Mouse (Mus musculus) kidney, postnatal 0 days (tissue): Measurements from ENCODE around the gene Tnni3k. TPM values are rescaled to one million over a fixed set of nuclear protein-coding genes. Genes with fewer than 3 reads are reported as not detected.

Source experiments
- ATAC-seq: fragments of 200-750 bp; cut with Nextera tagmentation; replicated peaks from 2 replicates; pipeline ENCODE4 v1.8.0; 2017; ENCODE audit warnings: low read depth, moderate number of reproducible peaks, moderate TSS enrichment, moderate library complexity; ENCODE audit not compliant: low FRiP score
- DNase-seq: peaks from one replicate; pipeline ENCODE4 v3.0.0-alpha.2; 2016; ENCODE audit warnings: low spot score
- H3K27ac ChIP-seq: fragments of 300-500 bp; sonication (generic); 2 replicates; pipeline ENCODE4 v1.5.1; 2014; ENCODE audit warnings: mild to moderate bottlenecking
- H3K27me3 ChIP-seq: fragments of 300-500 bp; sonication (generic); 2 replicates; pipeline ENCODE4 v1.6.1; 2014; ENCODE audit warnings: low read length, mixed read lengths; ENCODE audit not compliant: insufficient read depth
- H3K36me3 ChIP-seq: fragments of 300-500 bp; sonication (generic); 2 replicates; pipeline ENCODE4 v1.6.1; 2014; ENCODE audit warnings: low read length, mixed read lengths; ENCODE audit not compliant: insufficient read depth
- H3K4me1 ChIP-seq: fragments of 300-500 bp; sonication (generic); replicated peaks from 2 replicates; pipeline ENCODE4 v1.6.1; 2014; ENCODE audit warnings: antibody characterized with exemption, low read length, mixed read lengths; ENCODE audit not compliant: insufficient read depth
- H3K4me2 ChIP-seq: fragments of 300-500 bp; sonication (generic); 2 replicates; pipeline ENCODE4 v1.6.1; 2014; ENCODE audit warnings: mild to moderate bottlenecking, low read length, moderate library complexity, mixed read lengths
- H3K4me3 ChIP-seq: fragments of 300-500 bp; sonication (generic); replicated peaks from 2 replicates; pipeline ENCODE4 v1.5.1; 2014; ENCODE audit warnings: low read depth, low read length
- H3K9ac ChIP-seq: fragments of 300-500 bp; sonication (generic); 2 replicates; pipeline ENCODE4 v1.6.1; 2014; ENCODE audit warnings: low read depth, low read length
- H3K9me3 ChIP-seq: fragments of 300-500 bp; sonication (generic); replicated peaks from 2 replicates; pipeline ENCODE4 v1.6.1; 2016; ENCODE audit warnings: low read length, inconsistent platforms, mixed read lengths
- CTCF ChIP-seq: IDR thresholded peaks from 2 replicates; pipeline ENCODE4 v1.5.1; 2016; ENCODE audit warnings: antibody characterized with exemption, low read depth, mild to moderate bottlenecking, moderate library complexity
- WGBS: fragments of 180-500 bp; shearing (Covaris S2); extraction: QIAGEN DNeasy Blood & Tissue Kit; methylation state at CpG from one replicate; pipeline ENCODE4 v1.1.7; 2014; 5-methylcytosine and 5-hydroxymethylcytosine counted together
- polyA plus RNA-seq: library from polyadenylated mRNA; unstranded; fragments of >200 nt; fragmentation: Nextera tagmentation; extraction: Ambion mirVana; gene quantifications from 2 replicates; pipeline ENCODE4 v1.2.1, GENCODE M21; 2015

Tnni3k gene
- polyA plus RNA-seq, 1 experiment from 2014 or later: not detected

DNA sequence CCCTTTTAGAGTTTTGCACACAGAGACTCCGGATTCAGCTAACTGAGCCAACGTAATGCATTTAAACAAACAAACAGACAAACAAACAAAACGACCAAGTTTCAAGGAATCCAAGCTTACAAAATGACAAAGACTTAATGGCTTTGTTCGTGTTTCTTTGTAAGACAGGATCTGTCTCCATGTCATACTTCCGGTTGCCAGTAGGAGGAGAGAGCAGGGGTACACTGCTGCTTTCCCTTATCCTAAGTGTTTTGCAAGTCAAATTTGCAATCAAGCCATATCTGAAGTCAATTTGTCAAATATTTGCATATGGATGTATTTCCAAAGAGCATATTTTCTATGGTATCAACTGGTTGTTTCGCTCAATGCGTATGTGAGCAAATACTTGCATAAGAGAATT is 20.9 kb downstream of the Tnni3k start:
- Histone ChIP-seq H3K4me3 (no peak overlapping the region), H3K9ac (no peak overlapping the region), H3K27me3 (no peaks in the 10 kb centered on the region), H3K36me3 (no peaks in the 10 kb centered on the region), H3K9me3 (no peaks in the 10 kb centered on the region), H3K4me2 (no peak overlapping the region), H3K4me1 (no peaks in the 10 kb centered on the region), H3K27ac (no peak overlapping the region)
- DNase-seq (peak; percentile 4), ATAC-seq (no peak)
- peak; percentile 45; the same call in 1 of the 2 replicates for TF ChIP-seq CTCF
- 77% methylated on average over 7 of the region's 7 CpGs for WGBS

DNA sequence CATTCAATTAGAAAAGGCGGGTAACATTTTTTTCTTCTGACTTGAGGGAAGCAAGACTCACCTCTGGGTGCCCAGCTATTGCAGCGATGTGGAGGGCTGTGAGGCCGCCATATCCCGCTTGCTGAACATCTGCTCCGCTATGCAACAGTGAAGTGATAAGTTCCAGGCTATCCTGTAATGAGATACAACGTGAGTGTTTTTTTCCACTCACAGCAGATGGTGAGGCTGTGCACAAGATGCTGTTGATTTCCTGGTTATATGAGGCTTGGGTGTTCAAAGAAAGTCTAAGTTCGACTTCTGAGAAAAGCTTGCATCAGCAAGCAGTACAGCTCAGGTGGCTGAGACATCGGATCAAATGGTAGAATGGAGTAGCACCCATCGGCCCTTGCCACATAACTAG is 25.0 kb downstream of the Tnni3k start:
- H3K9ac ChIP-seq: no peak overlapping the region
- no peaks in the 10 kb centered on the region for H3K36me3 ChIP-seq
- H3K4me1 ChIP-seq: no peaks in the 10 kb centered on the region
- DNase-seq (no peak), ATAC-seq (no peak)
- 90% methylated on average over 9 of the region's 9 CpGs for WGBS
- no peak overlapping the region for H3K4me2 ChIP-seq
- H3K4me3 ChIP-seq: no peak overlapping the region
- H3K9me3 ChIP-seq: no peaks in the 10 kb centered on the region
- H3K27me3 ChIP-seq: no peaks in the 10 kb centered on the region
- H3K27ac ChIP-seq: no peak overlapping the region
- TF ChIP-seq CTCF: no peak

- DNase-seq (no peak), ATAC-seq (no peak)
These were observed 52.4 kb downstream of the Tnni3k start for GRCm38 (mm10) chr3:155002781-155003180.

DNA sequence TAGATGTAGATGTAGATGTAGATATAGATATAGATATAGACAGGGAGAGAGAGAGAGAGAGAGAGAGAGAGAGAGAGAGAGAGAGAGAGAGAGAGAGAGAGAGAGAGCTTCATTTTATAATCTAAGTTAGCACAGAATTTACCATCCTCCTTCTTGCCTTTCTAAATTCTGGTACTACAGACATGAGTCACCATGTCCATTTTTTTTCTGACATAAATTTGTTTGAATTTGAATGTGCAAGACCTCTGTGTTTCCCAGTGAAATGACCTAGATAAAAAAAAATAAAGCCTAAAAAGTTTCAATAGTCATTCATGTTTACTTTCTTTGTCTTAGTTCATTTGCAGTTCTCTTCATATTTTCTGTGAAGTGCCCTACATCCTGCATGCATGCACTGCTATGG is 54.2 kb downstream of the Tnni3k start:
- no peaks in the 10 kb centered on the region for H3K27me3 ChIP-seq
- no peak overlapping the region for H3K27ac ChIP-seq
- H3K9ac ChIP-seq: no peak overlapping the region
- TF ChIP-seq CTCF: no peak
- H3K4me1 ChIP-seq: no peaks in the 10 kb centered on the region
- no peak overlapping the region for H3K4me3 ChIP-seq
- ATAC-seq: no peak
- H3K4me2 ChIP-seq: no peak overlapping the region
- no peak for DNase-seq
- H3K36me3 ChIP-seq: no peaks in the 10 kb centered on the region
- no peaks in the 10 kb centered on the region for H3K9me3 ChIP-seq

More at GRCm38 (mm10) chr3:155002781-155003180, 52.4 kb downstream of the Tnni3k start:
- no peak overlapping the region for H3K27ac ChIP-seq
- no peaks in the 10 kb centered on the region for H3K9me3 ChIP-seq
- no peaks in the 10 kb centered on the region for H3K27me3 ChIP-seq
- no peak overlapping the region for H3K4me2 ChIP-seq
- H3K4me1 ChIP-seq: no peaks in the 10 kb centered on the region
- no peak overlapping the region for H3K9ac ChIP-seq
- 44% methylated on average over 4 of the region's 4 CpGs for WGBS
- no peaks in the 10 kb centered on the region for H3K36me3 ChIP-seq
- no peak overlapping the region for H3K4me3 ChIP-seq
- no peak for TF ChIP-seq CTCF

GRCm38 (mm10) chr3:154992678-154993077 is 62.5 kb downstream of the Tnni3k start:
- no peaks in the 10 kb centered on the region for H3K27me3 ChIP-seq
- H3K9ac ChIP-seq: no peak overlapping the region
- ATAC-seq: no peak
- H3K4me2 ChIP-seq: no peak overlapping the region
- no peak for DNase-seq
- no peaks in the 10 kb centered on the region for H3K9me3 ChIP-seq
- no peak overlapping the region for H3K27ac ChIP-seq
- no peaks in the 10 kb centered on the region for H3K36me3 ChIP-seq
- no peak for TF ChIP-seq CTCF
- H3K4me1 ChIP-seq: no peaks in the 10 kb centered on the region
- H3K4me3 ChIP-seq: no peak overlapping the region

DNA sequence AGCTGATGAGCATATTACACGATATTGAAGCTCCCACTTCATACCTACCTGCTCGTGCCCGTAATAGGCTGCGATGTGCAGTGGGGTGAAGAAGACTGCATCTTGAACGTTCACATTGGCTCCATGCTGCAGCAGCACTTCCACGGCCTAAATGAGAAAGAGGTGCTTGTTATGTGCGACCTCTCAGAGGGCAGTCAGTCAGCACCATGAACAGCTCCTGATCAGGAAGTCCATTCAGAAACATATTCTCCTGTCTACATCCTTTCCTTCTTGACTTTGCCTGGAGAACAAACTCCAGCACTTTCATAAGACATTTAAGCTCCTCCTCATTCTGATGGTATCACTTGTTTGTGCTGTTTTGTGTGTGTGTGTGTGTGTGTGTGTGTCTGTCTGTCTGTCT is 76.1 kb downstream of the Tnni3k start:
- no peak overlapping the region for H3K9ac ChIP-seq
- H3K4me1 ChIP-seq: no peaks in the 10 kb centered on the region
- no peaks in the 10 kb centered on the region for H3K36me3 ChIP-seq
- H3K27ac ChIP-seq: no peak overlapping the region
- no peak overlapping the region for H3K4me2 ChIP-seq
- DNase-seq (peak; percentile 54), ATAC-seq (no peak)
- no peak for TF ChIP-seq CTCF
- no peak overlapping the region for H3K4me3 ChIP-seq
- H3K27me3 ChIP-seq: no peaks in the 10 kb centered on the region
- 76% methylated on average over 7 of the region's 7 CpGs for WGBS
- no peaks in the 10 kb centered on the region for H3K9me3 ChIP-seq

- H3K9ac ChIP-seq: no peak overlapping the region
- 64% methylated on average over 1 of the region's 1 CpGs for WGBS
- no peaks in the 10 kb centered on the region for H3K9me3 ChIP-seq
- ATAC-seq: no peak
- no peak for DNase-seq
- no peak overlapping the region for H3K4me2 ChIP-seq
- no peak overlapping the region for H3K27ac ChIP-seq
- H3K4me3 ChIP-seq: no peak overlapping the region
- no peaks in the 10 kb centered on the region for H3K27me3 ChIP-seq
- H3K36me3 ChIP-seq: no peaks in the 10 kb centered on the region
- no peak for TF ChIP-seq CTCF
- H3K4me1 ChIP-seq: no peaks in the 10 kb centered on the region
These were observed 83.6 kb downstream of the Tnni3k start for GRCm38 (mm10) chr3:154971626-154972025.
